Mouse (Mus musculus) frontal cortex, postnatal 10 days (tissue): ENCODE data around the gene Zfp593.
"Not testable (repeated sequence)": the region's sequence is repeated elsewhere in the genome, so short reads cannot be mapped to it uniquely, and the experiment has no call there.

ENCODE experiments used
- DNase-seq, 2 experiments: peaks; one replicate each; pipeline ENCODE4 v3.0.0; 2022; ENCODE audit warnings: low spot score in 2 of 2, mixed read lengths in 1 of 2

The Zfp593 gene

GRCm38 (mm10) chr4:134245148-134245843, at the start of gene Zfp593:
TSS of gene Zfp593 (minus strand) at chr4:134245592.
- peak; percentile 91 to 94 for DNase-seq

GRCm38 (mm10) chr4:134293692-134294163, 48.3 kb upstream of the Zfp593 start:
- no peak for DNase-seq

- DNase-seq = no peak
Observed at GRCm38 (mm10) chr4:134293061-134293691, 47.8 kb upstream of the Zfp593 start.

- peak in 1 of 2 experiments; percentile 57 for DNase-seq
Observed at GRCm38 (mm10) chr4:134292067-134292466, 46.7 kb upstream of the Zfp593 start.

GRCm38 (mm10) chr4:134288397-134289256, 43.2 kb upstream of the Zfp593 start:
- DNase-seq = no peak

- DNase-seq = peak; percentile 59 to 62
Observed at GRCm38 (mm10) chr4:134287575-134288025, 42.2 kb upstream of the Zfp593 start, which contains the start of gene Pdik1l. TSS of gene Pdik1l (minus strand) at chr4:134287895.

GRCm38 (mm10) chr4:134287168-134287564, 41.8 kb upstream of the Zfp593 start:
- DNase-seq = peak; percentile 89 to 96

GRCm38 (mm10) chr4:134286226-134287167, 41.1 kb upstream of the Zfp593 start:
- DNase-seq = no peak

- no peak for DNase-seq
Observed at GRCm38 (mm10) chr4:134284942-134285341, 39.5 kb upstream of the Zfp593 start.

- no peak for DNase-seq
Observed at GRCm38 (mm10) chr4:134273417-134274345, 28.3 kb upstream of the Zfp593 start.

GRCm38 (mm10) chr4:134272731-134273416, 27.5 kb upstream of the Zfp593 start:
- no peak for DNase-seq

GRCm38 (mm10) chr4:134271979-134272378, 26.6 kb upstream of the Zfp593 start:
- DNase-seq = no peak

- not testable (repeated sequence) for DNase-seq
Observed at GRCm38 (mm10) chr4:134269622-134270021, 24.2 kb upstream of the Zfp593 start.

GRCm38 (mm10) chr4:134268102-134268655, 22.8 kb upstream of the Zfp593 start:
- DNase-seq = no peak

- no peak for DNase-seq
Observed at GRCm38 (mm10) chr4:134265860-134266585, 20.6 kb upstream of the Zfp593 start.

GRCm38 (mm10) chr4:134263191-134263590, 17.8 kb upstream of the Zfp593 start:
- no peak for DNase-seq

GRCm38 (mm10) chr4:134258354-134258753, 13.0 kb upstream of the Zfp593 start:
- DNase-seq = no peak
